Mouse (Mus musculus): Measurements from ENCODE around the gene Fam234b.

Fam234b gene

DNA sequence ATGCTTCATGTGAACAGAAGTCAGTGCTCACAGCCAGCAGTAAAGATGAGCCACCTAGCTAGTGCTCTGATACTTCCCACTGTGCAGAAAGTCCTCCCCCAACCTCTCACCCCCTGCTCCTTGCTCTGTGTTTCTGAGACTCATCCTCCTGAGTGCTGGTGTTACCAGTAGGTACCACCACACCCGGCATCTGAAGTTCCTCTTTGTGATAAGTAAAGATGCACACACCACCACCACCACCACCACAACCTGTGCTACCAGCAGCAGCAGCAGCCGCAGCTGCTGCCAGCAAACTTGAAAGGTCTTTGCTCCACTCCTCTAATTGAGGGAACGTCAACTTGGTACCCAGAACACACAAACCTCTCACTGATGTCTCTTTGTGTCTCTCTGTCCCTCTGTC lies 69.4 kb downstream of the Fam234b start:
- CTCF ChIA-PET, result no interaction called here

DNA sequence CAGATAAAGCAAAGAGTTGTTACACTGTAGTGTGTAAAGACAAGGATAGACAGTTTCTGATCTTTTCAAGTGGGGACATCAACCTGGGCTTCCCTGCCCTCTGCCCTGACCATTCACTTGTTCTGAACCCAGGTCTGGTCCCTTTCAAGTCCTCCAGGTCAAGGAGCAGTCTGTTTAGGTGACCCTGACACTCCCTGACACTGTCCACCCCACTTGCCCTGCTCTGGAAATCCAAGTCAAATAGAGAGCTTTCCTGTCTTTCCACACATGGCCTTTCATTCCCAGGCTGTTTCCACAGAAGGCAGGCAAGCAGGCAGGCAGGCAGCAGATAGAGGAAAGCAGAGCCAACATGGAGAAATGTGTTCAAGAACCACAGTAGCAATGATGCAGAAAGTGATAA lies 70.6 kb downstream of the Fam234b start:
- CTCF ChIA-PET, result no interaction called here

DNA sequence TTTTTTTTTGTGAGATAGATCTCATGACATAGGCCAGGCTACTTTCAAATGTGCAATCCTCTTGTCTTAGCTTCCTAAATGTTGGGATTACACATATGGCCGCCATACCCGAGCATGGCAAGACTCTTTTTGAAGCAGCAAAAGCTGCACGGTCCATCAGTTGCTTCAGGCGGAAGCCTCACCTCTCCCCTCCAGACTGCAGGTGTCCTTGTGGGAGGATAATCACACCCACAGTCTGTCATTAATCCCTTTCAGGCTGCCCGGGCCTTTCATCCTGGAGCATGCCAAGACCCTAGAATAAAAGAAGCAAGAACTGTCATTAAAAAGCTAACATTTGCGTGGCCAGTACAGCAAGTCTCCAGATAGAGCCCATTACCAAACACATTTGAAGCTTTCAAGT lies 71.8 kb downstream of the Fam234b start:
- CTCF ChIA-PET, result interaction anchor here (0.6 kb wide), 1 partner anchor 127 kb away, joined by 12 read pairs; no protein-coding TSS in a partner anchor

DNA sequence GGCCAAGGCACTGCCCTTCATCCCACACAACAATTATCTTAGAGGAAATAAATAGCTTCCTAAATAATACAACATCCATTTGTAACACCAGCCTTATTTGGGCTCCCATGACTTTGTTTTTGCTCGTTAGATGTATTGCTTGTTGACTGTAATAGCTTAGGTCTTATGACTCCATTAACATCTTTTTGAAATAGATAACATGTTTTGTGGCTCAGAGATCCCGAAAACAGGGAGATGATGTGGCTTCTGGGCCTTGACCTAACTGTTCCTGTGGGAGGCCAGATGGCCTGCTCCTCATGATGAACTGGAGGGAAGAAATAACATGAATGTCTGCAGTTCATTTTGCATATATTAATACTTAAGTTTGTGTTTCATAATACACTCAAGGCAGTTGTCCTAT lies 74.0 kb downstream of the Fam234b start:
- CTCF ChIA-PET, result interaction anchor here (0.6 kb wide), 1 partner anchor 13 kb away, joined by 4 read pairs; no protein-coding TSS in a partner anchor

DNA sequence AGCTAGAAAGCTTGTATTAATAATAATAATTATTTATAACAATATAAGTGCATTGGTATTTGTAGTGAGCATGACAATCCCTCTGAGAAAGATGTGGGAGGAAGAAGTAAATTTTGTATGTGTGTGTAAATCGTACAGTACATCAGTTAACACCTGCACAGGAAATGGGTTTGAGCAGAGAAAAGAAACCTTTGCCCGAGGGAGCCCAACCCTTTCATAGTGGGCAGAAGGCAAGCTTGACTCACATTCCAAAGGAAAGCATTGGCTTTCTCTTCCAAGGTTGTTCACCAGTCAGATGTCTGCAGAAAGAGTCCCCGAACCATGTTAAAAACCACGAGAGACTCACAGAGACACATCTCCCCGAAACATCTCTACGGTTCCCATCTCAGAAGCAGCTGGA lies 75.3 kb downstream of the Fam234b start:
- CTCF ChIA-PET, result no interaction called here

DNA sequence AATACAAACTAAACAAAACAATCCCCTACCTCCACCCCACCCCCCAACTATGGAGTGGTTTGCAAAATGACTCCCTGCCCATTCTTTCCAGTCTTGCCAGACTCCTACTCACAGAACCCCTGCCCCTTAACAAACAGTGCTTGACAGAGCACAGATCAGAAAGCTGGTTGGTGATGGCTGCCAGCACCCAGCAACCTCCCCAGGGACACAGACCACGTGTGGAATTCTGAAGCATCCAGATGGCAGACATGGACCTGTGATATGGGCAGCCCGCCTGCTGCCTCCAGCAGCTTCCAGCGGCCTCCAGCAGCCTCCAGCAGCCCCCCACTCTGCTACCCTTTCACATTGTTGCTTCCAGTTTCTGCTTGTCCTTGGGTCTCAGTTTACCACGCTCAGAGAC lies 77.5 kb downstream of the Fam234b start:
- CTCF ChIA-PET, result no interaction called here

DNA sequence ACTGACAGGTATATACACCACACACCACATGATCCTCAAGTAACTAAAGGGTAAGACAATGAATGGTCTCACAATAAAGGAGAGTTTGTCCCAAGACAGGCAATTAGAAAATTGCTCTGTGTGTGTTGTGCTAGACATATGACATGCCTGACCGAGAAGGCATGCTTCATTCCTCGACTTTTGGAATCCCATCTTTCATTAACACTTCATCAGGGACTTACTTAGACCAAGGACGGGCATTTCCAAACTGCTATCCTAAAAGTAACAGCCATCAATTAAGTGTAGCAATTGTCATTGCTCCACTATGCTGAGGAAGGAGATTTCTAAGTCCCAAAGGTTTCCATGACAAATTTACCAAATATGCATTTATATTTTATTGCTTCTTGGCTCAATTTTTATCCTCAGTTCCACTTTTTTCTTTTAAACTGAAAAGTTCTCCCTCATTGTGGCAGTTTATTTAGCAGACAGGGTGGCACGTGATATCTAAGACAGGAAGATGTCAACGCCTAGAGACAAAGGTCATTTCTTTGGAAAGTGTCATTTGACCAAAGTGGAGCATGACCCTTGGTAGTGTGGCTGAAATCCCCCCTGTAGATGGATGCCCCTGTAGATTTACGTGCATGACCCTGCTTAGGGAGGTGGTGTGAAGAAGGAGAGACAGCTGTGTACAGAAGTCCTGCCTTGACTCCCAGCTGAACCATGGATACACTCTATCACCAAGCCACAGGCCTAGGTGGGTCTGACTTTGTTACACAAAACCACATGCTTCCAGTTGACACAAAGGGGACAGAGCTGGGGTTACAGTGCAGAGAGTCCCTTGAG lies 78.9 kb downstream of the Fam234b start:
- CTCF ChIA-PET, result no interaction called here

DNA sequence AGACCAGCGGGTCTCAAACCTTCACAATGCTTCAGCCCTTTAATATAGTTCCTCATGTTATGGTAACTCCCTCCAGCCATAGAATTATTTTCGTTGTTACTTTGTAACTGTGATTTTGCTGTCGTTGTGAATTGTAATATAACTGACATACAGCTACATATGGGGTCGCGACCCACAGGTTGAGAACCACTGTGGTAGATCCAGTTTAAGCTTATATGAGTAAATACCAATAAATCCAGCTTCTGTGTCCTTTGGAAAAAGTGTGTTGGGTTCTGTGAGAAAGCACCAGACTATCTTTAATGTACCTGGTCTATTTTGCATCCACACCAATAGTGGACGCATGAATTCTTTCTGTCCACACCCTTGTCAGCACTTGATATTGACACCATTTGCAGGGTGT lies 80.5 kb downstream of the Fam234b start:
- CTCF ChIA-PET, result no interaction called here

DNA sequence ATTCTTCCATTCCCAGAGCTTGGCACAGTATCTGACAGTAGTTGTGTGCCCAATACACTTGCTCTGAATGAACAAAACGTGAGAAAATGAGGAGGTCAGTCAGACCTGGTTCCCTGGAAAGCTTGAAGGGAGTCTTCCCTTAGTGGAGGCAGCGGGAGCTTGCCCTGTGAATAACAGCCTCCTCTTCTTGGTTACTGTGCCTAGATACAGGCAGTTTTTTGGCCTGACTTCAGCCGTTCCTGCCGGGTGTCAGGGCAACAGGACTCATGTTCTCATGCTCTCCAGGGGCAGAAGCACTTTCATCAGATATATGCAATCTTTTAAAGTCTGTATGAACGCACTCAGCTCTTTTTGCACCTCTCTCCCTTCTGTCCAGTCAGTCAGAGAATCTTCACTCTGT lies 81.5 kb downstream of the Fam234b start:
- CTCF ChIA-PET, result no interaction called here

DNA sequence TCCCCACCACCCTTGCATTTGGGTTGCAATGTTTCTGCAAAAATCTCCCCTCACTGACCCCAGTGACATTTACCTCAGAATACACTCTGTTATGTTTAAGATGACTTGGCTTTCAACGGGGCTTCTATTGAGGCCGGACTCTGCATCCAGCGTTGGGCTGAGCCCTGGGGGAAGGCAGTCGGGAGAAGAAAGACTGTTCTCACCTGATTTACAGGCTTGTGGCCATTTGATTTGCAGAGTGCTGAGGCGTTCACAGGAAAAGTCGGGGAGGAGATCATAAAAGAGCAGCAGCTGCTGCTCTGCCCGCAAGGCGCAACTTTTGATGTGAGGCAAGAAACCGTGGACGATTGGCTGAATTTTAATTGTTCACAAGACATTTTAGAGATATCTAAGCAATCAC lies 82.1 kb downstream of the Fam234b start:
- CTCF ChIA-PET, result no interaction called here

DNA sequence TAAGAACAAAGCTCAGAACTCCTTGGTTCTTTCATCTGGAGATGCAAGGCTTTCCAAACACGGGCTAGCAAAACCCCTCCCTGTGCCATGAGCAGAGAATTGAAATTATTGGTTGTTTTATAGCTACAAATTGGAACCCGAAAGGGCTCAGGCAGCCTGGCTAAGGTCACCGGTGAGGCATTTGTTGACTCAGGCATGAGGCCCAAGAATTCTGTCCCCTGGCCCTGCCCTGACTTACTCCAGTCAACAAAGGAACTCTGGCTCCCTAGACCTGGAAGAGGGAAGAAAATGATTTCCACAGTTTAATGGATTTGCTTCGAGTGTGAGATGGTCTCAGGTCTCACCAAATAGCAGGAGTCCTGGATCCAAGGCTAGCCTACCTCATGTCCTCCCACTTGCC lies 94.6 kb downstream of the Fam234b start:
- CTCF ChIA-PET, result interaction anchor here (0.8 kb wide), 1 partner anchor 647 kb away, joined by 4 read pairs; no protein-coding TSS in a partner anchor

DNA sequence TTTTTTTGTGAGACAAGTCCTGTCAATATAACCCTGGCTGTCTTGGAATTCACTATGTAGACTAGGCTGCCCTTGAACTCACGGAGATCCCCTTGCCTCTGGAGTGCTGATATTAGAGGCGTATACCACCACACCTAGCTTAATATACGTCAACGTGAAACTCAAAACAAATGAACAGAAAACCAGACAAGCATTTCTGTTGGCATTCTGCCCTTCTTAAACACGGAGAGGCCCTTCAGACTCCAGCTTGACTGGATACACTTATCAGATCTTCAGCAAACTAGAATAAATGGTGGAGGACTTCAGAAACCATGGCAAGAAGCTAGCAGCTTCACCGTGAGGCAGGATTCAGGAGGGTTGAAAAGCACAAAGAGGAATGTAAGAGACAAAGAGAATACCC lies 96.4 kb downstream of the Fam234b start:
- CTCF ChIA-PET, result no interaction called here

All from spleen, embryonic (tissue).